Mouse (Mus musculus): ENCODE measurements around the gene Inka1. TPM values are rescaled to one million over a fixed set of nuclear protein-coding genes. Genes with fewer than 3 reads are reported as not detected.
A peak's percentile ranks its signal among the peaks of the same experiment; 100 is the strongest.

The Inka1 gene
- polyA plus RNA-seq, 1 experiment: 13.7 TPM

DNA sequence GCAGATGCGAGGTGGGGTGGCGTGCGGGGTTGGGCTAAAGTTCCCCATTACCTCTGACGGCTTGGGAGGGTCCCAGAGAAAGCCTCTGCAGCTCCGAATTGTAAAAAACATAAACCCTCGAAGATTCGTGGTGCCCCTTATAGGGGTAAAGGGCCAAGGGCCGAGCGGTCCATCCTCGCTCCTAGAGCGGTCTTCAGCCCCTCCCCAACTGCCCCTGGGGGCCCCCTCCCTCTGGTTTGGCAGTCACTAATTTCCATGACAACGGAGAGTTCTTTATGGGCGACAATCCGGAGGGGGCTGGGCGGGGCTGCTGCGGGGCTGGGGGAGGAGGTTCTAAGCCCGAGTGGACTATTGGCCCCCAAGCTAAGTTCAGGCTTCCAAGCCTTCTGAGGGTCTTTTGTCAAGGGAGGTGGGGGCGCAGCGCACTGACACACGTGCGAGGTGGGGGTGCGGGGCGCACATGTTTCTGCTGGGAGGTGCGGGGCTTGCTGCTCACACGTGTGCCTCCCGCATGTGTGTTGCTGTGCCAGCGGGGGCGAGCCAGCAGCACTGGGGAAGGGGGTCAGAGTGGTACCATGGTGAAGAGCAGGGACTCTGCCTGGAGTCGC, 49.4 kb downstream of the Inka1 start:
- no peaks in the 10 kb centered on the region for H3K4me1 ChIP-seq (ENCODE audit: control insufficient read depth, insufficient read depth, low read length)
- no peak overlapping the region for H3K27ac ChIP-seq (ENCODE audit: insufficient read depth, low read depth, low read length)
- H3K4me3 ChIP-seq (ENCODE audit: insufficient read depth, low read length): 0 out of 2 replicates have a peak overlapping the region, but pooled peaks have one; percentile 4
- TF ChIP-seq POLR2A (IDR thresholded peaks at IDR 0.05; ENCODE audit: borderline replicate concordance, low read depth, low read length) (no peak), CTCF (IDR thresholded peaks at IDR 0.05; ENCODE audit: low read depth, low read length) (no peak)

- no peak overlapping the region for H3K27ac ChIP-seq (ENCODE audit: insufficient read depth, low read depth, low read length)
- H3K4me3 ChIP-seq (ENCODE audit: insufficient read depth, low read length): 0 out of 2 replicates have a peak overlapping the region, but pooled peaks have one; percentile 4
- no peaks in the 10 kb centered on the region for H3K4me1 ChIP-seq (ENCODE audit: control insufficient read depth, insufficient read depth, low read length)
- no peak for TF ChIP-seq POLR2A (IDR thresholded peaks at IDR 0.05; ENCODE audit: borderline replicate concordance, low read depth, low read length)
- TF ChIP-seq CTCF (IDR thresholded peaks at IDR 0.05; ENCODE audit: low read depth, low read length): no peak
Observed at GRCm38 (mm10) chr9:107935790-107936214, 49.9 kb downstream of the Inka1 start.

DNA sequence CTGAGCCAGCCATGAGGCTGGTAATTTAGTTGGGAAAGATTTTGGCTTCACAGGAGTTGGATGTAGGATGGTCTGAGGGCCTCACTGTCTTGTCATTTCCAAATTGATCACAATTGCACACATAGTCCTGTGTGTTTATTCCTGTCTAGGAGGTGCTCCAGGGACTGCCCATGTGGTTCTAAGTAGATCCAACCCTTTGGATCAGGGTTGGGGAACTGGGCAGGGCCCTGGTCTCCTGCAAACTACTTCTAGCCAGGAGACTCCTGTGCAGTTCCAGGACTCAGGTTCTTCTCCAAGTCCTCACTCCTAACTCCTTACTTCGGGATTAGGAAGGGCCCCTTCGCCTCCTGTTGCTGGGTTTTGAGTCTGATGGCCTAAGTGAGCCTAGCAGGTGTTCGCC, 50.3 kb downstream of the Inka1 start, which contains the start of gene Camkv:
Gene Camkv (plus strand): TSS at position 301 of the 400 bp plus-strand sequence.
- TF ChIP-seq CTCF (IDR thresholded peaks at IDR 0.05; ENCODE audit: low read depth, low read length) (no peak), POLR2A (IDR thresholded peaks at IDR 0.05; ENCODE audit: borderline replicate concordance, low read depth, low read length) (no peak)
- 0 out of 2 replicates have a peak within 1 kb of the TSS, but pooled peaks have one; percentile 4 for H3K4me3 ChIP-seq (ENCODE audit: insufficient read depth, low read length)
- H3K4me1 ChIP-seq (ENCODE audit: control insufficient read depth, insufficient read depth, low read length): no peaks in the 10 kb centered on the region
- no peak within 1 kb of the TSS for H3K27ac ChIP-seq (ENCODE audit: insufficient read depth, low read depth, low read length)

Other genes with a start within 250 kb of the Inka1 start
- 177 and 178 TPM in 2 replicates for gene Rbm5, start 214.9 kb downstream of the Inka1 start, polyA plus RNA-seq (2012; ENCODE audit: insufficient read depth, insufficient read length, missing spikeins)
- 73.5 and 87.0 TPM in 2 replicates for gene Rbm6, start 112.6 kb downstream of the Inka1 start, polyA plus RNA-seq (2012; ENCODE audit: insufficient read depth, insufficient read length, missing spikeins)
- gene Mon1a, start 97.7 kb downstream of the Inka1 start, polyA plus RNA-seq (2012; ENCODE audit: insufficient read depth, insufficient read length, missing spikeins): 11.4 and 15.3 TPM in 2 replicates
- gene Mst1r, start 79.0 kb downstream of the Inka1 start, polyA plus RNA-seq (2012; ENCODE audit: insufficient read depth, insufficient read length, missing spikeins): not detected in 2 replicates
- not detected in 2 replicates for gene Actl11, start 57.4 kb downstream of the Inka1 start, polyA plus RNA-seq (2012; ENCODE audit: insufficient read depth, insufficient read length, missing spikeins)
- gene Camkv, start 50.2 kb downstream of the Inka1 start, polyA plus RNA-seq (2012; ENCODE audit: insufficient read depth, insufficient read length, missing spikeins): not detected in 2 replicates
- gene Traip, start 35.7 kb downstream of the Inka1 start, polyA plus RNA-seq (2012; ENCODE audit: insufficient read depth, insufficient read length, missing spikeins): 5.0 and 6.9 TPM in 2 replicates
- gene Uba7, start 10.4 kb downstream of the Inka1 start, polyA plus RNA-seq (2012; ENCODE audit: insufficient read depth, insufficient read length, missing spikeins): 157 and 173 TPM in 2 replicates
- 1.3 TPM in 2 replicates for gene Gm20661, start 2.8 kb downstream of the Inka1 start, polyA plus RNA-seq (2012; ENCODE audit: insufficient read depth, insufficient read length, missing spikeins)
- gene Cdhr4, start 6.6 kb upstream of the Inka1 start, polyA plus RNA-seq (2012; ENCODE audit: insufficient read depth, insufficient read length, missing spikeins): 5.2 TPM in 1 of 2 replicates, not detected in the other
- gene Gm20662, start 10.5 kb upstream of the Inka1 start, polyA plus RNA-seq (2012; ENCODE audit: insufficient read depth, insufficient read length, missing spikeins): 6.2 TPM in 1 of 2 replicates, not detected in the other
- gene Ip6k1, start 16.6 kb upstream of the Inka1 start, polyA plus RNA-seq (2012; ENCODE audit: insufficient read depth, insufficient read length, missing spikeins): 72.6 and 79.8 TPM in 2 replicates
- gene Gmppb, start 63.4 kb upstream of the Inka1 start, polyA plus RNA-seq (2012; ENCODE audit: insufficient read depth, insufficient read length, missing spikeins): 6.7 and 7.1 TPM in 2 replicates
- 0.79 and 1.0 TPM in 2 replicates for gene Amigo3, start 67.3 kb upstream of the Inka1 start, polyA plus RNA-seq (2012; ENCODE audit: insufficient read depth, insufficient read length, missing spikeins)
- not detected in 2 replicates for gene Mst1, start 94.6 kb upstream of the Inka1 start, polyA plus RNA-seq (2012; ENCODE audit: insufficient read depth, insufficient read length, missing spikeins)
- gene Rnf123, start 97.5 kb upstream of the Inka1 start, polyA plus RNA-seq (2012; ENCODE audit: insufficient read depth, insufficient read length, missing spikeins): 23.5 and 24.9 TPM in 2 replicates
- gene Apeh, start 108.7 kb upstream of the Inka1 start, polyA plus RNA-seq (2012; ENCODE audit: insufficient read depth, insufficient read length, missing spikeins): 52.2 and 52.7 TPM in 2 replicates
- gene Bsn, start 204.5 kb upstream of the Inka1 start, polyA plus RNA-seq (2012; ENCODE audit: insufficient read depth, insufficient read length, missing spikeins): 2.5 and 3.0 TPM in 2 replicates